Mouse (Mus musculus): Measurements from ENCODE around the gene Lemd2.

DNA sequence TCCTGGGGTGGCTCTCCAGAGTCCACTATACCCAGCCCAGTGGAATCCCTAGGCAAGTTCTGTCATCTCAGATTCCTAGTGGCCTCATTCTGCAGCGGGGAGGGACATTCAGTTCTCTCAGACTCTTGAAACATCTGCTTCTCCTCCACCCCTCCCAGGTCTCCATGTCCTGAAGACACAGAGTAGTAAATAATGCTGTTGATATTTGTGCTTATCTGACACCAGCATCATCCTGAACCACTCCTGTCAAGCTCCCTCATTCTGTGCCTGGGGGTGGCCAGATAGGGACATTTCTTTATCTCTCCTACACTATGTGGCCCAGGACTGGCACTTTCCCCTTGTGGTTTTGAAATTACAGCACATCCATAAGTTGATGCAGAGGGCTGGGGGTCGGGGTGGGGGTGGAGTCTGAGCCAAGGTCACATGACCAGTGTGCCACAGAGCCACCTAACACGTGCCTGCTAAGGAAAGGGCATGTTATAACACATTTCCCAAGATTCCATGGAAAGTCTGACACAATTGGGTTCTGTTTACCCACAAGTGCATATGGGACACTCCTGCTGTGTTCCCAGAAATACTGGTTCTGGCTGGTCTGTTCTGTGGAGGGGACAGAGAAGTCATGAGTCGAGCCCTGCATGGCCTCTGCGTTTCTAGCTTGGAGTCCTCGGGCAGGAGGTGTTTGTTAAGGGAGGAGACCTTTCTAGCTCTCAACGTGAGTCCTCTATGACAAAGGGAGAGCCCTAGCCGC is 51.1 kb downstream of the Lemd2 start:
- TF ChIP-seq POLR2A (IDR thresholded peaks at IDR 0.05; ENCODE audit: borderline replicate concordance, control insufficient read depth, low read depth, low read length) (no peak), CTCF (IDR thresholded peaks at IDR 0.05; ENCODE audit: control insufficient read depth, insufficient read depth, low read length) (no peak)
